Mouse (Mus musculus): Measurements from ENCODE around the gene Fgd2. TPM values are rescaled to one million over a fixed set of nuclear protein-coding genes. Genes with fewer than 3 reads are reported as not detected.

Gene Fgd2
- total RNA-seq, 4 experiments from 2014 or later: 0.38 to 1.0 (median 0.67) TPM

DNA sequence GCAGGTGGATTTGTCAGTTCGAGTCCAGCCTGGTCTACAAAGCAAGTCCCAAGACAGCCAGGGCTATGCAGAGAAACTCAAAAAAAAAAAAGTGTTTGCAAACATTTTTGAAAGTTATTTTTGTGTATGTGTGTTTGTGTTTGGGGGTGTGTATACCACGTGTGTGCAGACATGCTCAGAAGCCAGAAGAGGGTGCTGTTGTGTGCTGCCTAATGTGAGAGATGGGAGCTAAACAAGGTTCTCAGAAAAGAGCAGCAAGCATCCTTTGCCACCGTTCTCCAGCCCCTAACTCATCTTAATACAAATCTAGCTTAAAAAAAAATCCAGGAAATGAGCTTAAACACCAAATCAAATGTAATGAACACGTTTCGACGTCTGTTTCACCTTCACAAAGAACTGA, 61.6 kb downstream of the Fgd2 start:
- no peak for DNase-seq (ENCODE audit: low spot score in 2 of 2)

DNA sequence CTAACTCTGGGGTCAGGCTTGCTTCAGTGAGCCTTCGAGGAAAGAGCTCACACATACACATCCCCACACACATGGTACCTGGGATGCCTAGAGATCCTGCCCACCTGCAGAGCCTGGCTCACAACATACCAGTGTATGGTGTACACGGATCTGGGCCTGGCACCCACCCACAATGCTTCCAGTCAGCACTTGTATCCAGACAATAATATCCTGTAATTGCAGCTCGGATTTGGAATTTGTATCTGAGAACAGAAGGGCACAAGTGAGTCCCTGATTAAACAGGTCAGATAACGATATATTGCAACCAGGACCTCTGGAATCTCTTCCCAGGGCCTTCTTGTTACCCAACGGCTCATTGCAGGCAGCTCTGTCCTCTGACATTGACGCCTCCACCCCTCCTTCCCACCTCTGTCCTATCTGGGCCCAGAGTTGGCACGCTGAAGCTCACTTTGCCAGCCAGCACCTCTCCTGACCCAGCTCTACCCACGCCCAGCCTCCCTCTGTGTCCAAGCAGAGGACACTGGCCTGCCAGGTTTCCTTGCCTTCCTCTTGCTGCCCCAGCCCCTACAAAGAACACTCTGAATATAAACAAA, 62.3 kb downstream of the Fgd2 start:
- DNase-seq (ENCODE audit: low spot score in 2 of 2): peak in 1 of 2 experiments; percentile 69

DNA sequence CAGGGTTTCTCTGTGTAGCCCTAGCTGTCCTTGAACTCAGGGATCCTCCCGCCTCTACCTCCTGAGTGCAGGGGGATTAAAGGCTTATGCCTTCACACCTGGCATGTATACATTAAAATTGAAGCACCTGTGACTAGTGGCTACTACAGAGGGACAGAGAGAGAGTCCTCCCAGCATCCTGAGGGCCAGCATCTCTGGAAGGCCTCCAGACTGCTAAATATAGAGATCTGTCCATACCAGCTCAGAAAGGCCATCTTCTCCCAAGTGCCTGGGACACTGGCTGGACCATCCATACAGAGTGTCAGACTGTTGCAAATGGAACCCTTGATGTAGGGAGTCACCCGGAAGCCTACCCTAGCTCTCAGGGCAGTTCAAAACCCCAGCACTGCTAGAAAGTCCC, 63.3 kb downstream of the Fgd2 start:
- no peak for DNase-seq (ENCODE audit: low spot score in 2 of 2)

DNA sequence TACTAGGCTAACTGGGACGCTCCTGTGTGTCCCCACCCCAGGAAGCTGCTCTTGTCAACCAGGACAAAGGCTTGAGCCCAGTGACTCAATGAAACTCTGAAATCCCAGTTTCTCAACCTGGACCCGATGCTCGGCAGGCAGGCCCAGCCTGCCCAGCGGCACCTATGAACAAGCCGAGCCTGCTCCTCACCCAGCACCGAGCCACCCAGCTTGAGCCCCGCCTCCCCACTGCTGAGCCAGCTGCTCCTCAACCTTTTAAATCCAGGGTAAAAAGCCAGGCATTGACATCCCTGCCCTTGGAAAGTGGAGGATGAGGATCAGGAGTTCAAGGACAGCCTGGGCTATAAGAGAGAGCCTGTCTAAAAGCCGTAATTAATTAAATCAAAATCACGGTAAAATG, 64.6 kb downstream of the Fgd2 start:
- no peak for DNase-seq (ENCODE audit: low spot score in 2 of 2)

DNA sequence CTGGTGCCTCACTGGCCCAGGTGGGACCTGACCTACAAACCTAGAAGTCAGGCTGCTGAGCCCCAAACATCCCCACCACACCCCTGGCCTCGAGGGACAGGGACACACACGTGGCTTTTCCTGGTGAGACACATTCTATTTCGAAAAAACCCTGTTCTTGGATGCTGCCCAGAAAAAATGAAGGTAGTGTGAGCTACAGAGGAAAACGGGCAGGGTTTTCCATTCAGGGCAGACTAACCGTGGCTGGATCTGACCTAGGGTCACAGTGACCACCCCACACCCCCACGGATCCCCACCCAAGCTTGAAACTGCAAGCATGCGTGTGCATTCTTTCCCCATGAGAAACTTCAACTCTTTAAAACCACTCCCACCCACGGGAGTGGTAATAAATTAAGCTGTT, 67.5 kb downstream of the Fgd2 start:
- DNase-seq (ENCODE audit: low spot score in 2 of 2): no peak

DNA sequence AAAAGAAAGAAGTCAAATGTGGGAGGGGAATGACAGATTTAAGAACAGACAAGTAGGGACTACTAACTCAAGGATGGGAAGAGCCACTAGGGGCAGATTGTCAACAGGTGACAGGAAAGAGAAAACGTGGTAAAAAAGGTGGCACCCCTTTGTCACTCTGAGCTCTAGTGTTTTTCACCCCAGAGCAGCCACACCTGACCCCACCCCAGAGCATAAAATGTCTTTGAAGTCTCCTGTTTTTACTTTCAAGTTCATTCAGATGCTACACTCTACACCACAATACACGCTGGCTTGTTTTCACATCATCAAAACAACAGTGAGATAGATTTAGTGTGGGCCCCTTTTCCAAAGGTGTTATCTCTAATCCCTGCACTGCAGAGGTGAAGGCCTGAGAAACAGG, 68.1 kb downstream of the Fgd2 start:
- DNase-seq (ENCODE audit: low spot score in 2 of 2): no peak

Other genes with a start within 250 kb of the Fgd2 start
- gene Rab44, start 246.8 kb upstream of the Fgd2 start, total RNA-seq (2022): under 1 TPM in 3 of 4 experiments, not detected in 1; 0.24 to 0.61 (median 0.56) TPM
- gene Cpne5, start 122.7 kb upstream of the Fgd2 start, total RNA-seq (2022): not detected
- 1 to 10 TPM; 4.8 to 8.3 (median 6.7) TPM for gene Ppil1, start 96.7 kb upstream of the Fgd2 start, total RNA-seq (2022)
- gene BC004004, start 92.1 kb upstream of the Fgd2 start, total RNA-seq (2022): 100 to 1,000 TPM; 107 to 140 (median 126) TPM
- 10 to 100 TPM; 12.3 to 27.4 (median 16.7) TPM for gene Pi16, start 43.2 kb upstream of the Fgd2 start, total RNA-seq (2022)
- 10 to 100 TPM; 74.1 to 82.3 (median 80.3) TPM for gene Mtch1, start 13.0 kb upstream of the Fgd2 start, total RNA-seq (2022)
- 10 to 100 TPM in 2 of 4 experiments, 1 to 10 TPM in 2; 8.6 to 18.9 (median 11.3) TPM for gene Pim1, start 129.8 kb downstream of the Fgd2 start, total RNA-seq (2022)
- gene Gm17657, start 188.7 kb downstream of the Fgd2 start, total RNA-seq (2022): not detected
- gene Tbc1d22b, start 188.9 kb downstream of the Fgd2 start, total RNA-seq (2022): 10 to 100 TPM in 2 of 4 experiments, 1 to 10 TPM in 2; 9.4 to 13.6 (median 10.0) TPM
- not detected for gene Tmem217, start 191.5 kb downstream of the Fgd2 start, total RNA-seq (2022)